Mouse (Mus musculus): ENCODE results near the gene H2afz. TPM values are rescaled to one million over a fixed set of nuclear protein-coding genes. Genes with fewer than 3 reads are reported as not detected.
A peak's percentile ranks its signal among the peaks of the same experiment; 100 is the strongest.

Gene H2afz
- total and polyA plus RNA-seq, 3 experiments, result 4,006 to 4,409 (median 4,299) TPM

GRCm38 (mm10) chr3:137846552-137846951 lies 17.7 kb upstream of the H2afz start:
- peaks cover 4 to 19% of the 10 kb centered on the region in 2 experiments for H3K4me1 ChIP-seq (ENCODE audit: control insufficient read depth in 1 of 2, insufficient read depth in 2 of 2)
- TF ChIP-seq TBP (conservative IDR thresholded peaks at IDR 0.05; ENCODE audit: low read depth, low read length) (0 out of 2 replicates have a peak, but pooled peaks have one; percentile 3), MYC (IDR thresholded peaks at IDR 0.05; ENCODE audit: low read depth, low read length) (no peak), CHD1 (IDR thresholded peaks at IDR 0.05; ENCODE audit: low read depth, low read length) (no peak), CHD2 (IDR thresholded peaks at IDR 0.05; ENCODE audit: low read length) (no peak), MXI1 (IDR thresholded peaks at IDR 0.05; ENCODE audit: low read depth, low read length) (no peak), E2F4 (IDR thresholded peaks at IDR 0.05; ENCODE audit: insufficient replicate concordance, low read depth, low read length) (no peak), PAX5 (IDR thresholded peaks at IDR 0.05; ENCODE audit: low read length) (no peak), SMC3 (IDR thresholded peaks at IDR 0.05; ENCODE audit: low read depth, low read length) (no peak), IRF4 (IDR thresholded peaks at IDR 0.05; ENCODE audit: low read depth, low read length) (peak; percentile 56), KAT2A (IDR thresholded peaks at IDR 0.05; ENCODE audit: insufficient replicate concordance, low read length) (no peak), MAFK (IDR thresholded peaks at IDR 0.05; ENCODE audit: insufficient replicate concordance, low read length) (no peak), ETS1 (conservative IDR thresholded peaks at IDR 0.05; ENCODE audit: low read depth, low read length) (0 out of 2 replicates have a peak, but pooled peaks have one; percentile 8), NELFE (IDR thresholded peaks at IDR 0.05; ENCODE audit: low read depth, low read length) (peak; percentile 38; the same call in 1 of the 2 replicates), MAZ (IDR thresholded peaks at IDR 0.05; ENCODE audit: low read depth, low read length) (peak; percentile 81; the same call in 1 of the 2 replicates), MAX (IDR thresholded peaks at IDR 0.05; ENCODE audit: low read length) (no peak), EP300 (IDR thresholded peaks at IDR 0.05; ENCODE audit: low read length) (peak; percentile 50), USF1 (IDR thresholded peaks at IDR 0.05; ENCODE audit: low read depth, low read length) (no peak), ELF1 (IDR thresholded peaks at IDR 0.05; ENCODE audit: low read depth, low read length) (peak; percentile 62), TCF12 (IDR thresholded peaks at IDR 0.05; ENCODE audit: low read depth, low read length) (no peak; the same call in 1 of the 2 replicates), ZC3H11A (IDR thresholded peaks at IDR 0.05; ENCODE audit: low read depth, low read length) (no peak), CTCF (conservative IDR thresholded peaks at IDR 0.05 in 1 of 2, IDR thresholded peaks at IDR 0.05 in 1 of 2; ENCODE audit: low read depth in 2 of 2, low read length in 2 of 2) (no peak), POLR2A (IDR thresholded peaks at IDR 0.05; ENCODE audit: low read depth, low read length) (no peak), JUND (conservative IDR thresholded peaks at IDR 0.05; ENCODE audit: low read depth, low read length) (no peak), ZNF384 (IDR thresholded peaks at IDR 0.05; ENCODE audit: low read depth, low read length) (peak; percentile 61), JUN (IDR thresholded peaks at IDR 0.05; ENCODE audit: insufficient read depth, low read depth, low read length) (no peak), USF2 (conservative IDR thresholded peaks at IDR 0.05; ENCODE audit: low read depth, low read length) (no peak), GABPA (IDR thresholded peaks at IDR 0.05; ENCODE audit: insufficient replicate concordance, low read depth, low read length) (no peak), RAD21 (IDR thresholded peaks at IDR 0.05; ENCODE audit: low read depth, low read length) (no peak), UBTF (IDR thresholded peaks at IDR 0.05; ENCODE audit: low read depth, low read length) (no peak), HCFC1 (IDR thresholded peaks at IDR 0.05; ENCODE audit: low read depth, low read length) (no peak), NRF1 (IDR thresholded peaks at IDR 0.05; ENCODE audit: low read depth, low read length) (no peak), POLR2AphosphoS2 (IDR thresholded peaks at IDR 0.05; ENCODE audit: low read depth, low read length) (no peak)
- H3K4me3 ChIP-seq (replicated peaks in 1 of 3; ENCODE audit: low read depth in 2 of 3, low read length in 2 of 3, poor library complexity in 1 of 3), result no peak overlapping the region
- H3K36me3 ChIP-seq (replicated peaks in 1 of 2; ENCODE audit: control insufficient read depth in 1 of 2, insufficient read depth in 1 of 2, low read length in 1 of 2), result no peaks in the 10 kb centered on the region
- H3K27ac ChIP-seq (ENCODE audit: insufficient read depth, low read depth), result no peak overlapping the region
- no peaks in the 10 kb centered on the region for H3K27me3 ChIP-seq (replicated peaks)
- peaks cover 4% of the 10 kb centered on the region for H3K9me3 ChIP-seq (replicated peaks; ENCODE audit: low read length)
- peak; percentile 52 for DNase-seq (ENCODE audit: extremely low read depth)
- 0 out of 2 replicates have a peak overlapping the region, but pooled peaks have one; percentile 6 for H3K9ac ChIP-seq (ENCODE audit: insufficient read depth, low read depth)
- dilution Hi-C loops (cut with MboI; ENCODE audit: extremely low pct_ligation_motif_present, extremely low pct_unique_long_range_greater_than_20kb, low sequenced_read_pairs), result no loop called here
- H3K4me2 ChIP-seq (ENCODE audit: insufficient read depth, low read depth, poor library complexity, severe bottlenecking), result peak overlapping the region; percentile 8; the same call in 1 of the 2 replicates
- in situ Hi-C loops (cut with MboI; ENCODE audit: low pct_ligation_motif_present, low pct_unique_long_range_greater_than_20kb, low sequenced_read_pairs), result no loop called here
- no peaks in the 10 kb centered on the region for H3K79me2 ChIP-seq (replicated peaks; ENCODE audit: control insufficient read depth, extremely low read depth, insufficient read depth, poor library complexity, severe bottlenecking)
